Mouse (Mus musculus) brain, embryonic 18.5 days (tissue): ENCODE data around the gene Pax2.

Experiments used
- DNase-seq: peaks from one replicate; pipeline ENCODE4 v3.0.0-alpha.2; 2012; ENCODE audit warnings: low read depth, low spot score

Pax2 gene

GRCm38 (mm10) chr19:44781987-44782386 is 26.1 kb downstream of the Pax2 start:
- no peak for DNase-seq

- DNase-seq, result no peak
Observed at GRCm38 (mm10) chr19:44784391-44784790, 28.5 kb downstream of the Pax2 start.

- no peak for DNase-seq
Observed at GRCm38 (mm10) chr19:44788488-44788887, 32.6 kb downstream of the Pax2 start.

GRCm38 (mm10) chr19:44791981-44792380 is 36.1 kb downstream of the Pax2 start:
- DNase-seq, result no peak

GRCm38 (mm10) chr19:44797110-44798060 is 41.5 kb downstream of the Pax2 start:
- DNase-seq, result no peak

- no peak for DNase-seq
Observed at GRCm38 (mm10) chr19:44798731-44799130, 42.9 kb downstream of the Pax2 start.

- DNase-seq, result no peak
Observed at GRCm38 (mm10) chr19:44799156-44799555, 43.3 kb downstream of the Pax2 start.

- DNase-seq, result no peak
Observed at GRCm38 (mm10) chr19:44800327-44800726, 44.5 kb downstream of the Pax2 start.

GRCm38 (mm10) chr19:44808734-44809133 is 52.9 kb downstream of the Pax2 start:
- DNase-seq, result no peak

GRCm38 (mm10) chr19:44812666-44813429 is 57.0 kb downstream of the Pax2 start:
- no peak for DNase-seq

- no peak for DNase-seq
Observed at GRCm38 (mm10) chr19:44815111-44815510, 59.3 kb downstream of the Pax2 start.

GRCm38 (mm10) chr19:44817403-44818128 is 61.7 kb downstream of the Pax2 start:
- DNase-seq, result no peak

GRCm38 (mm10) chr19:44818676-44819075 is 62.8 kb downstream of the Pax2 start:
- DNase-seq, result no peak

- DNase-seq, result no peak
Observed at GRCm38 (mm10) chr19:44821581-44821980, 65.7 kb downstream of the Pax2 start.

GRCm38 (mm10) chr19:44822295-44822694 is 66.5 kb downstream of the Pax2 start:
- no peak for DNase-seq

- DNase-seq, result no peak
Observed at GRCm38 (mm10) chr19:44823657-44824056, 67.8 kb downstream of the Pax2 start.

GRCm38 (mm10) chr19:44825216-44825768 is 69.4 kb downstream of the Pax2 start:
- DNase-seq, result no peak

- no peak for DNase-seq
Observed at GRCm38 (mm10) chr19:44825819-44826218, 70.0 kb downstream of the Pax2 start.

GRCm38 (mm10) chr19:44833391-44833790 is 77.5 kb downstream of the Pax2 start:
- DNase-seq, result no peak

- DNase-seq, result no peak
Observed at GRCm38 (mm10) chr19:44834218-44835041, 78.6 kb downstream of the Pax2 start.
